Mouse (Mus musculus): Measurements from ENCODE around the gene Gm21190.
"Not testable (repeated sequence)": the region's sequence is repeated elsewhere in the genome, so short reads cannot be mapped to it uniquely, and the experiment has no call there.

GRCm38 (mm10) chr5:15520418-15520817 is 8.6 kb downstream of the Gm21190 start:
- TF ChIP-seq E2F4 (IDR thresholded peaks at IDR 0.05; ENCODE audit: borderline replicate concordance, low read depth, low read length); POLR2A (IDR thresholded peaks at IDR 0.05; ENCODE audit: control insufficient read depth in 1 of 2, insufficient read depth in 1 of 2, low read depth in 1 of 2, low read length in 2 of 2, poor library complexity in 1 of 2); EP300 (IDR thresholded peaks at IDR 0.05; ENCODE audit: low read depth in 1 of 2, low read length in 2 of 2); MAX (IDR thresholded peaks at IDR 0.05; ENCODE audit: low read length); USF1 (IDR thresholded peaks at IDR 0.05; ENCODE audit: low read depth, low read length); KAT2A (conservative IDR thresholded peaks at IDR 0.05; ENCODE audit: low read depth, low read length): not testable (repeated sequence)
- TF ChIP-seq CTCF (IDR thresholded peaks at IDR 0.05 in 2 of 3, conservative IDR thresholded peaks at IDR 0.05 in 1 of 3; ENCODE audit: control insufficient read depth in 1 of 3, insufficient read depth in 1 of 3, low read depth in 2 of 3, low read length in 3 of 3, poor library complexity in 1 of 3, severe bottlenecking in 1 of 3) = peak in 2 of 3 experiments; percentile 12 to 21; a peak in 1 of 6 replicates
- TF ChIP-seq SMC3 (IDR thresholded peaks at IDR 0.05; ENCODE audit: low read depth, low read length) = peak; percentile 14; the same call in 1 of the 2 replicates
